Mouse (Mus musculus) megakaryocyte-erythroid progenitor cell, adult 5-6 weeks (primary cell): Measurements from ENCODE around the gene Cdh13. TPM values are rescaled to one million over a fixed set of nuclear protein-coding genes. Genes with fewer than 3 reads are reported as not detected.

Experiments
- ATAC-seq: replicated peaks from 2 replicates; pipeline ENCODE4 v1.8.0; 2016; ENCODE audit warnings: mild to moderate bottlenecking, inconsistent platforms; ENCODE audit not compliant: severe bottlenecking, poor library complexity, low FRiP score, low TSS enrichment
- total RNA-seq, 2 experiments: library from RNA; stranded (forward) in 1 of 2; stranded (reverse) in 1 of 2; fragments of 200-1000, 215-1000 nt in 1 of 2; fragments of >200 nt in 1 of 2; fragmentation: Nextera tagmentation in 1 of 2; gene quantifications; 2 replicates each; pipeline ENCODE4 v1.2.3; 2014 to 2017

The Cdh13 gene
- total RNA-seq, 2 experiments from 2014 or later, result not detected

- no peak for ATAC-seq
Measured at GRCm38 (mm10) chr8:118289525-118289924, 6.0 kb downstream of the Cdh13 start.

DNA sequence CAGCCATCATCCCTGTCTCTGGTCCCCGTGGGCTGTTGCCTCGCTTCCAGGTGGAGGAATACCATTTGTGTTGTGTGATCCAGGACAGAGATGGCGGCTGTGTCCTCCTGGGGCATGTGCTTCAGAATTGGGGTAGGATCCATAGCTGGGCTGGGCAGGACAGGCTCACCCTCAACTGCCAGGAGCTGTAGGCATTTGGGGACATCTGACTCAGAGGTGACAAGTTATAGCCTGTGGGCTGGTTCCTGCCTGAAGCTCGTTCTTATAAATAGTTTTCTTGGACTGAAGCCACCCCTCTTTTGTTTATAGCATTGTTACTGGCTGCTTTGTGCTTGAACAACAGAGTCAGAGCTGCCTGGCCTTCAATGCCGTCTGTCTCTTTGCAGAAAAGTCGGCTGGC, 6.7 kb downstream of the Cdh13 start:
- ATAC-seq, result no peak

DNA sequence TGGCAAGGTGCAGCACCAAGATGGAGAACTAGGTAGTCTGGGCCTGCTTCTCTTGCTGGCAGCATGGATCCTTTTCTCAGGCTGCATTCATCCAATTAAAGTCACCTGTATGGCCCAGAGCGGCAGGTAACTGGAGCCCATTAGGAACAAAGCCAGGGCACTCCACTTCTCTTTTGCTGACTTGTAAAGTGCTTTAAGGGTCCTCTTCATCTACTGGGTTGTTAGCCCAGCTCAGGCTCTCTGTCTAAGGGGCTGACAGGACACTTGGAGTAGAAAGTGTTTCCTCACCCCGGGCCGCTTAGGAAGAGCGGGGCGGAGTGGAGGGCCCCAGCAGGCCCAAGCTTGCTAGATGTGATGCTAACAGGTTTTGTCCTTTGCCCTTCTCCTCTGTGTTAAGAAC, 12.9 kb downstream of the Cdh13 start:
- no peak for ATAC-seq

DNA sequence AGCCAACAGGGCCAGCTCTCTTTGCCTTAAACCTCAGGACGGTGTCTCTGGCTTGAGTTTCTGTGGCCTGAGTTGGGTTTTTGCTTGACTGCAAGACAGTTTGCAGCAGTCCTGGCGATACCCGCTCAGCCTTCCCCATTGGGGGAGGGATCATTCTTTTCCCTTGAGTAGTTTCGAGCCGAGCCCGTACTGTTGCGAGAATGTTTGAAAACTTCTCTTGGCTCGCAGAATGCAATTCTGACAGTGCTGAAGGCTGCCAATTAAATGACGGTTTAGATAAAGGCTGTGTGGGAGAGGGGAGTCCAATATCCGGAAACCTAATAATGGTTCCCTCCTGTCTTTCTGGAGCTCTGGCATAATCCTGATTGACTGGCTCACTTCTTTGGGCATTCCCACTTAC, 23.4 kb downstream of the Cdh13 start:
- ATAC-seq, result no peak

- no peak for ATAC-seq
Measured at GRCm38 (mm10) chr8:118309106-118309505, 25.6 kb downstream of the Cdh13 start.

DNA sequence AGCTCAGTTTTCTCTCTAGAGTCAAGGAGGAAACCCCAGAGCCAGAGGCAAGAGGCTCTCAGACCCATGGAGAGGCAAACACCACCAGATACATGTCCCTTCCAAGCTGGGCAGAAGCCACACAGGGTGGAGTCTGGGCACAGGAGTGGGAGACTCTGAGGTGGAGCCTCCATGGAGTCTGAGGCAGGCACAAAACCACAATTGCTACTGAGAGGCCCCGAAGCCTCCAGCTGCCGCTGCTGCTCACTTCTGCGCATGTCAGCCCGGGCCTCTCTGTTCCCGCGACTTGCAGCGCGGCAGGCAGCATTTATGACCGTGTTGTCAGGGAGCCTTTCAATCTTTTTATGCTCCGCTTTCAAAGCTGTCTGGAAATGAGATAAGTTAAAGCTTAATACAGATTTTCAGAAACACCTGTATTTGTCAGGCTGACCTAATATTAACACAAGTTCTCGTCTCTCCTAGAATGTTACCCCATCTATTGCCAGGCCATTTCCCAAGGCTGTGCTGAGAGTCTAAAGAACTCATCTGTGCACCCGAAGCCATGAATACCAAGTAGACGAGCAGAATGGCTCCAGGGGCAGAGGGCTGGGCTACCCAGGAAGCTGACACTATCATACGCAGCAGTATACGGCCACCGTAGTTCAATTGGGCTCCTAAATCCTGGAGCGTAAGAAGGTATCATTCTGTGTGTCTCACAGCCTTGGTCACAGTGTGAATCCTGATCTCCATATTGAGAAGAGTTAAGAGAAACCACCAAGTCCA, 30.1 kb downstream of the Cdh13 start:
- ATAC-seq, result no peak

DNA sequence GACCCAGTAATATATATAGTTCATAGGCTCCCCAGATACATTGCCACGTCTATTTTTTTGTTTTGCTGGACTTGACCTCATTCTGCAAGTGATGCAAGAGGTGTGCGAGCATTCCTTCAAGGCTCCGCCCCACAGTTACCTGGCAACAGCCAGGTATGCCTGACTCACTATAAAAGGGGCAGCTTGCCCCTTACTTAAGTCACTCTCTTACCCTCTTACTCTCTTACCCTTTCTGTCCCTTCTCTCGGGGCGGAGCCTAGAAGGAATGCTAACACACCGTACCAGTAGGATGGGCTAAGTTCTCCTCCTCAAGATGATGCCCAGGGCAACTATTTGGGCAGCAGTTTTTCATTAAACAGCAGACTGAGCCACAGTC, 30.6 kb downstream of the Cdh13 start:
- ATAC-seq, result no peak

- no peak for ATAC-seq
Measured at GRCm38 (mm10) chr8:118314932-118315331, 31.4 kb downstream of the Cdh13 start.

DNA sequence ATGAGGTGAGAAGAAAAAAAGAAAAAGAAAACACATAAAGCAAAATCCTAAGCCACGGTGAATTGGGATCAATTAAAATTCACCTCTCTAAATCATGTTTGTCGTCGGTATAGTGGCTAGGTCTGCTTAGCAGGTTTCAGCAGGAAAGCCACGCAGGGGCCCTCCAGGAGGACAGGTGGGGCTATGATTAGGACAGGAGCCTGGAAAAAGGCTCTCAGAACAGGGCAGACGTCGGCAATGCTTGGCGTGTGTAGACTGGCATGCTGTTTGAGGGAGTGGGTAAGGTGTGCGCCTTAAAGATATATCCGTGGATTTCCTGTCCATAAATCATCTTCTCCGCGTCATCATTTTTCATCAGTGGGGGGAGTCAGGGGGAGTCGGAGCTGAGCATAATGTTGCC, 32.9 kb downstream of the Cdh13 start:
- no peak for ATAC-seq

GRCm38 (mm10) chr8:118320566-118320965, 37.0 kb downstream of the Cdh13 start:
- ATAC-seq, result no peak

DNA sequence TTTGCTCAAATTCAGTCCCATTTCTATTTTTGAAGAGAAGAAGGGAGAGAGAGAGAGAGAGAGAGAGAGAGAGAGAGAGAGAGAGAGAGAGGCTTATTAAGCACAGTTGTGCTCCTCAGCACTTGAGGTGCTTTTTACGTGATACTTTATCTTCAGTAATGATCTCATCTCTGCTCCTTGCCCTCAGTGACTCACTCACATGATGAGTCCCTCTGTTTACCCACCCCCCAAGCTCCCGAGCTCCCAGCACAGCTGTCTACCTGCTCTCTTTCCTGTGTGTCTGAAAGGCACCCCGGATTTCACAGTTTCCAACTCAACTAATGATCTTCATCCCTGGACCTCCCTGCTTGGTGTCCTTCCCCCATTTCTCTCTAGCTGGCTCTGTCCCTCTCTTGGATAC, 39.9 kb downstream of the Cdh13 start:
- no peak for ATAC-seq

DNA sequence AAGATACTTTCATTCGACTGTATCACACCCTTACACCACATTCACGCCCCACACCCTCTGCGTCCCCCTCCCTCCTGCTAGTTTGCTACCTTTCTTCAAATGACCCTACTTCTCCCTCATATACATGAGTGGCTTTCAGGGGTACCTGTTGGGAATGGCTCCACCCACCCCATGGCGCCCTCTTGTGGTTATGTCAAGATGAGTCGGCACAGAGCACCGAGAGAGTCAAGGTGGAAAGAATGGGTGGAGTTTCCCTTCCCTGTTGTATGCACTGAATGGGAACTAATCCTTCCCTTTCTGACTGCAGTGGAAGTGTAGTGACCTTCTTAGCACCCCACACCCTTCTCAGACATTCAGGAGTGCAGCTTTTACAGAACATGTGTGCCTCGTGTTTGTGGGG, 51.4 kb downstream of the Cdh13 start:
- no peak for ATAC-seq

- no peak for ATAC-seq
Measured at GRCm38 (mm10) chr8:118339711-118340110, 56.2 kb downstream of the Cdh13 start.

- ATAC-seq, result no peak
Measured at GRCm38 (mm10) chr8:118343267-118343666, 59.7 kb downstream of the Cdh13 start.

- ATAC-seq, result no peak
Measured at GRCm38 (mm10) chr8:118348710-118349489, 65.4 kb downstream of the Cdh13 start.

GRCm38 (mm10) chr8:118350136-118350535, 66.6 kb downstream of the Cdh13 start:
- no peak for ATAC-seq

GRCm38 (mm10) chr8:118353022-118353421, 69.5 kb downstream of the Cdh13 start:
- no peak for ATAC-seq

DNA sequence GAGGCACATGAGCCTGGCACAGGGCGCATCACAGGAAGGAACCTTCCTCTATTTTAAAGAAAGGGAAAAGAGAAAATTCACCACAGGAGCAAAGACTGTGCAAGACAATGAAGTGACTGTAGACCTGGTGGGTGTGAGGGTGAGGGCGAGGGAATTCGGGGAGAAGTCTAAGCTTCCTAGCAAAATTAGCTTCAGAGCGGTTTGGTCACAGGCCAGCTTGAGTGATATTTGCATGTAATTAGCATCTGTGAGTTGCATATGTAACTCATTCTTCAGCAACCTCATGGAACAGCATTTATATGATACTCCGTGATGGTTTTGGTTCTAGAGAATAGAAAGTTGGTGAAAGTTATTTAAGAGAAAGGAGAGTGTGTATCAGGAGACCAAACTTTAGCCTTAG, 73.5 kb downstream of the Cdh13 start:
- ATAC-seq, result no peak

DNA sequence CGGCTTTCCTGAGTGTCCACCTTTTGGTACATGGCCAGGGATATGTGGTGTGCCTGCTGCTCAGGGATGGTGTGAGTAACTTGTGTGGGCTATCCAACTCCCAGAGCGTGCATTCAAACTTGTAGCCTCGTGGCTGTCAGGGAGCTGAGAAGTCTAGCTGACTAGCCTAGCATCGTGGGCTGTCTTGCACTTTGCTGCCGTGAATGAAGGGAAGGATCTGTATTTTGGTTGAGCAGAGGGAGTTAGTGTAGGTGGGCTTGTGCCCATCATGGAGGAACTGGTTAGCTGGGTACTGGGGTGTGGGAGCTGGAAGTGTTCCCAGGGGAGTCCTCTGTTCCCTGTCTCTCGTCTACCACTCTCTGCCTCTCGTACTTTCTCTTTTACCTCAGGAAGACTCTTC, 74.1 kb downstream of the Cdh13 start:
- no peak for ATAC-seq

DNA sequence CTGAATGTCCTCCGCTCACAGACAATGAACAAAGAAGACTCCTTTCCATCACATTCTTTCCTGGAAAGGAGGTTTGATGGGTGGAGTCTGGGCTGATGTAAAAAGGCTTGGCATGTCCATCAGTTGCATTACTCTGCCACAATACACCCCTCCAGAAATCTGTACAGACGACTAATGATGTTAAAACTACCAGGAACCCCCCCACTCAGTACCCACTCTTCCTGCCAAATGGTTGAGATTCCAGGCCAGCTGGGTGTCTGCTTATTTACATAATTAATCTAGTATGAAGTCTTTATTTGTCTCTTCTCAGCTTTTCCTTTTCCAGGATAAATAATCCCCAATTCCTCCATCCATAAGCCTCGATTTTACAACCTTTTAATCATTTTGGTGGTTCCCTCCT, 80.2 kb downstream of the Cdh13 start:
- ATAC-seq, result no peak

- ATAC-seq, result no peak
Measured at GRCm38 (mm10) chr8:118373092-118373491, 89.6 kb downstream of the Cdh13 start.
